Mouse (Mus musculus) layer of hippocampus, postnatal 14 days (tissue): ENCODE results near the gene Poc1a. TPM values are rescaled to one million over a fixed set of nuclear protein-coding genes. Genes with fewer than 3 reads are reported as not detected.

Experiments
- DNase-seq, 2 experiments: peaks; one replicate each; pipeline ENCODE4 v3.0.0; 2021 to 2022; ENCODE audit warnings: low spot score in 2 of 2, mixed read lengths in 1 of 2
- total RNA-seq, 2 experiments: library from RNA; stranded (reverse); gene quantifications; 2 replicates each; pipeline ENCODE4 v1.2.3; 2021

Poc1a gene
- total RNA-seq, 2 experiments from 2014 or later, result 8.5 to 12.0 TPM

- no peak for DNase-seq
These were observed 48.1 kb downstream of the Poc1a start for GRCm38 (mm10) chr9:106328772-106329511.

GRCm38 (mm10) chr9:106332746-106333145 lies 51.9 kb downstream of the Poc1a start:
- no peak for DNase-seq

- DNase-seq, result no peak
These were observed 56.8 kb downstream of the Poc1a start for GRCm38 (mm10) chr9:106337620-106338019.

DNA sequence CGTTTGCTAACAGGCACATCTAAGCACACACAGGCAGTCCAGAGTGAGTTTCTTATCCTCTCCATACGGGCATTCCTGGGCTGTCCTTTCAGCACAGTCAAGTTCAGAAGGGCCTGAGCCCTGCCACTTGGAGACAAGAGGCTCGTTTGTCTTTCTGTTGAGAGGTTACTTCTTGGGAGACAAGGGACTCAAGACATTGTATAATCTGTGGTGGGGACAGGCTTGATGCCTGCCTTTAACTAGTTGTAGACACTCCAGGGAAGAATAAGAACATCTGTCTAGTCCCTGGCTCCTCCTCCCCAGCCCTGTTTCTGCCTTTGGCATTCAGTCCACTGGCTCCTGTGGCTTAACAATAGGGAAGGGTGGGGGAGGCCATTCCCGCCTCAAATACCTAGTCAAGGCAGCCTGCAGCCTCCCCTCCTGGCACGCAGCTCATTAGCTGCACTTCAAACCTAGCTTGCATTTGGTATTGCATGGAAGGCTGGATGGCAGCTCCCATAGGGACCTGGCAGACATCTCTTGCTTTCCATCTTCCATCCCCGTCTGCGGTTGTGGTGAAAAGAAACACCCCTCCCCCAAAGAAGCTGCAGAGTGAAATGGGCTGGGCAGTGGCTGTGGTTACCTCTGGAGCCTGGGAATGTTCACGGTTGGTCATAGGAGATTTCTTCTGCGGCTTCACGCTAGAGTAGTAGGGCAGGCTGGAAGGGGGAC lies 57.8 kb downstream of the Poc1a start:
- no peak for DNase-seq

- no peak for DNase-seq
These were observed 58.3 kb downstream of the Poc1a start for GRCm38 (mm10) chr9:106339173-106339558.

DNA sequence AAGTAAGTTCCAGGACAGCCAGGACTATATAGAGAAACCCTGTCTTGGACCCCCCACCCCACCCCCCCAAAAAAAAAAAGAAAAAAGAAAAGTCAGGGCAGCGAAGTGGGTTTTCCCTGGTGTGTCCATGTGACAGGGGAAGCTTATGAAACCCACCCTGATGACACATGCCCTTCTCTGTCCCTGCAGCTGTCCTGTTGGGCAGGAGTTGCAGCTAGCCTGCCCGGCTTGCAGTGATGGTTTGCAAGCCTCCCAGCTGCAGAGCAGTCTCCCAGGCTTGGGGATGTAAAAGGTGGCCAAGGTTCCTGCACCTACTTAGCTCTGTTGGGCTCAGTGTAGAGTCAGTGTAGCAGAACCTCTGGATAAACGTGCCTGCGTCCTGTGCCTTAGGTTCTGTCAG lies 58.9 kb downstream of the Poc1a start:
- no peak for DNase-seq

DNA sequence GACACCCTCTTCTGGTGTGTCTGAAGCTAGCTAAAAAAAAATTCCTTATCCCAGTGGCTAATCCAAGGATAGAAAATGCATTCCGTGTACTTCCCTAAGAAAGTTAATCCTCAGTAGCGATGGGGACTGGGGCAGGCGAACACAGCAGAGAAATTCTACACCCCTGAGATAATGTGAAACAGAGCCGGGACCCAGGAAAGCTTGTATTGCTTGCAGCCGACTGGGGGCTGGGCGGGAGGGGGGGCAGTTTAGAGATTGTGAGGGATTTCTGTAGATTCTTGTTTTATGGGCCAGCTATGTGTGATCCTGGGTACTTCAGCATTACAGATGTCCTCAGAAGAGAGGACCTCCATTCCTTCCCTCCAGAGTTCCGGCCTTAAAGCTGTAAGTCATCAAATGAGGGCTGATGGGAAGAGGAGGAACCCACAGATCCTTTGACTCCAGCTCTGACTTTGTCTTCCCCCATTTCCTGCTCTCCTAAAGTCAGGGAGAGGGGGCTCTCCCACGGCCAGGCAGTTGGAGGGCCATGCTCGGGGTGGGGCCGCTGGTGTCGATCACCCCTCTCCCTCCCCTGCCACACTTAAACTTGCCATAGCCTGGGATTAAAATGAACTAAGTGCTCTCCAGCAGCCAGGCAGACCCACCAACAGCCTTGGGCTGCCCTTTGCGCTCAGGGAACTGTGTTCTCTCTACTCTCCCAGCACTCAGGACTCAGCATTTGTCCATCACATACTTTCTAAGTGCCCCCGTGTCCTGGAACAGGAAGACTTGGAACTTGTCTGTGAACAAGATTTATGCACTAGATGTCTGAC lies 59.8 kb downstream of the Poc1a start:
- no peak for DNase-seq

DNA sequence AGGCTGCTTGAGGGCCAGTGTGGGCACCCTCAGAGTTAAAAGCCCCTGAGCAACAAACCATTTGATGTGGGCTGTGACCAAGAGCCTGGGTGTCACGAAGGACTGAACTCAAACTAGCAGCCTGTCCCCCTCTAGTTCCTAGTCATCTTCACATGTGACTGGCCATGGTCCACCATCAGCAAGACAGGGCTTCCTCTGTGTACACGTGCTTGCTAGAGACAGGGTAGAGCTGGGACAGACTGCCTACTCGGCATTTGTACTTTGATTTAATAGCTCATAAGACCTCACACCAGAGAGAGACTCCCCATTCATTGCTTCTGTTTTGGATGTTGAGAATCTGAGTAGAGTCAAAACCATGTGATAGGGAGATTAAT lies 60.4 kb downstream of the Poc1a start:
- DNase-seq, result no peak

DNA sequence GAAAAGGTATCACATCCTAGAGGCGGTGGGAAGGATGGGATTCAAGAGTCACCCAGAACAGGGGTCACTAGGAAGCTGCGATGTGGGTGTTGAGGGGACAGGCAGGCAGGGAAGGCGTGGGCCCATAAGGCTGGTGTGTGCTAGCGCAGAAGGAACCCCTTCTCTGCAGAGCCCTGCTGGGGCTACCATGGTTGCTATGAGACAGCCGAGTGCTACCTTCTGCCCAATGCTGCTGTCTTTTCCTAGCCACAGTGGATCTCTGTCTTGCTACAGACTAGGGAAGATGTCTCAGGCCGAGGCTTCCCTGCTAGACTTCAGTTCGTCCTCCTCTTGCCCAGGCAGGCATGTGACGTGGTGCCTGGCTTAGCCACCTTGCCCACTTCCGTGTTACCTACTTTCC lies 61.7 kb downstream of the Poc1a start:
- DNase-seq, result no peak

- DNase-seq, result no peak
These were observed 64.3 kb downstream of the Poc1a start for GRCm38 (mm10) chr9:106345167-106345566.

DNA sequence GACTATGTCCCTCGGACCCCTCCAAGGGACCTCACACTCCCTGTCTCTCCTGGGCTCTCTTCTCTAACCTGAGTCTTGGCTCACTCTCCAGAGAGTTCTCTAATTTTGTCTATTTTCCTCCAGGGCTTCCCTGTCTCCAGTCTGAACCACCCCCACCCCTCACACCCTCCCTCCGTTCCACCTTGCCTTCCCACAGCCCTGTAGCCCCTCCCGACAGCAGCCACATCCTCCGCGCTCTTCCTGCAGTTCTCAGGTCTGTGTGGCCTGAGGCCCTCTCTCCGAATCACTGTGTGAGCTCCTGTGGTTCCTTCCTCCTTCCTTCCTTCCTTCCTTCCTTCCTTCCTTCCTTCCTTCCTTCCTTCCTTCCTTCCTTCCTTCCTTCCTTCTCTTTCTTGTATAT lies 64.8 kb downstream of the Poc1a start:
- no peak for DNase-seq

- DNase-seq, result no peak
These were observed 67.4 kb downstream of the Poc1a start for GRCm38 (mm10) chr9:106348281-106348680.

GRCm38 (mm10) chr9:106349075-106349474 lies 68.2 kb downstream of the Poc1a start:
- no peak for DNase-seq

DNA sequence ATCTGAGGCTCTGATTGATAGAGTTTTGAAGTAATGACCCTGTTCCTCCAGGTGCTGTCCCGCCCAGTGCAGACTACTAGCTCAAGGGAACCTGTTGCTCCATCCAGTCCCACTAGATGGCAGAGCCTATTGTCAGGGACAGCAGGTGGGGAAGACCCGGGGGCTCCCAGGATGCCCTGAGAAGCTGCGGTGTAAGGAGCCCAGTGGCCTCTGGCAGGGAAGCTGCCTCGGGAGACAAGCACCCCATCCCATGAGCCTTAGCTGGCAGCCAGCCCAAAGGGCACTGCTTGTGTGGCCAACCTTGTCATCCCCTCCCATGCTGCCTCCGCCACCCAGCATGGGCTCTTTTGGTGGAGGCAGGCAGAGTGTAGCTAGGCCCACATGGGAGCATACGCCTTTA lies 70.3 kb downstream of the Poc1a start:
- DNase-seq, result no peak

GRCm38 (mm10) chr9:106353779-106354178 lies 72.9 kb downstream of the Poc1a start:
- DNase-seq, result no peak

DNA sequence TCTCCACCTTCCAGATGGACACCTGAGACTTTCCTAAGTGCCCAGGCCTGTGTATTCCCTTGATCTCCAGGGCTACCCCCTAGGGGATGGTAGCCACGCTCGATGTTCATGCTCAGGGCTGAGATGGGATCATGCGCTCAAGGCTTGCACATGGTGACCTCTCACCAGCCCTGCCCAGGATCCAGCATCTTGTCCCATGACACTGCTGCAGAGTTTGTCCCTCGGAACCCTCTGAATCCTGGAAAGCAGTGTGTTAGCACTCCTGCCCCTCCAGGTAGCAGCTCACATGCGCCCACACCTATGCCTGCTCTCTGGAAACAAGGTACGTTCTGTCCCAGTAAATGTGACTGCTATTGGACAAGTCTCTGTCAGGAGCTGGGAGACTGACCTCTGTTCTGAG lies 73.9 kb downstream of the Poc1a start:
- no peak for DNase-seq

DNA sequence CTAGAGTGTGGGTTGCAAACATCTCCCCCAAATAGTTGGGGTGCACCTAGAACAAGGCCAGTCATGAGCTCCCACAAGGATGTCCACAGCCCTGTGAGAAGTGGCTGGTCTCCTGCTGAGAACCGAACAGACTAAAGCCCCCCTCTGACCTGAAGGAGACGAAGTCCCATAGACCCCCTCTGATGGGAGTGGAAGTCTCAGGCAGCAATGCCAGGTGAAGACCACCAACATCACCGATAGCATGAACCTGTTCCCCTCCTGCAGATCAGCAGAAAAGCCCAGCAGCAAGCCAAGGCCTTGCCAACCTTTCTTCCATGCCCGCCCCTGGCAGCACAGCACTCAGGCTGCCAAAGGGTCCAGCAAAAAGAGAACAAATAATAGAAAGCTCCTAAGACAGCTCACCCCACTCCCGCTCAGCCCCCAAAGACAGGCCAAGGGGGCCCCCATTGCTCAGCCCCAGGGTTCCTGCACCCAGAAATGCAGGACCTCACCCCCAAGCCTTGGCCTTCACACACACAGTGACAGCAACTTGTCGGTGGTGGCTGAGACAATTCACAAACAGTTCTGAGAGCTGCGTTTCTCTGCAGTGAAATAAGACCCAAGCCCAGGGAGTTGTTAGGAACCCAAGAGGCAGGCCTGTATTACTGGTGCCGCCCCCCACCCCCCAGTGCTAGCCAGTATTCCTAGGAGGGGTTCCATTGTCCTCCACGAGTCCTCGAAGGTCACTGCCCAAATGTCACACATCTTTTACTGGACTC lies 74.5 kb downstream of the Poc1a start:
- DNase-seq, result no peak

DNA sequence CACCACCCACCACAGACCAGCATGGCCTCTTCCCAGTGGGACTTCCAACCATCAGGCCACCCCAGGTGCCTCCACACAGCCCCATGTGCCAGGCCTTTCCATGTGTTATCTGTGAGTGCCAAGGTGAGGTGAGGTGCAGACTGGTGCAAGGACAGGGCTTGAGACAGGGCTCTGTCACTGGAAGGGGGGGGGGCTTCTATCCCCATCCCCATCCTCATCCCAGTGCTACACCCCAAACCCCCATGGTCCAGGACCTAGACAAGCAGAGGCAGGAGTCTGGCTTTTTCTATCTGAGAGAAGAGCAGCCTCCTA lies 75.1 kb downstream of the Poc1a start:
- DNase-seq, result no peak

- DNase-seq, result no peak
These were observed 75.5 kb downstream of the Poc1a start for GRCm38 (mm10) chr9:106356323-106356844.

- DNase-seq, result no peak
These were observed 76.3 kb downstream of the Poc1a start for GRCm38 (mm10) chr9:106357167-106357566.

- DNase-seq, result no peak
These were observed 78.4 kb downstream of the Poc1a start for GRCm38 (mm10) chr9:106359297-106359696.
